Mouse (Mus musculus): ENCODE results near the gene Nectin2. TPM values are rescaled to one million over a fixed set of nuclear protein-coding genes. Genes with fewer than 3 reads are reported as not detected.
A peak's percentile ranks its signal among the peaks of the same experiment; 100 is the strongest.

The Nectin2 gene
- polyA plus RNA-seq, 2 experiments from 2014 or later = 0.56 TPM; not detected in 1

- ATAC-seq = no peak
Measured at GRCm38 (mm10) chr7:19685374-19685773, 64.9 kb downstream of the Nectin2 start.

- ATAC-seq = no peak
Measured at GRCm38 (mm10) chr7:19683771-19684201, 66.5 kb downstream of the Nectin2 start.

- no peak for ATAC-seq
Measured at GRCm38 (mm10) chr7:19682979-19683378, 67.3 kb downstream of the Nectin2 start.

- no peak for ATAC-seq
Measured at GRCm38 (mm10) chr7:19681202-19681694, 69.0 kb downstream of the Nectin2 start, which contains the start of the genes Gm44805 and Apoc4. TSS of gene Gm44805 (minus strand) at chr7:19681423. TSS of gene Apoc4 (minus strand) at chr7:19681479.

GRCm38 (mm10) chr7:19680702-19681101 is 69.6 kb downstream of the Nectin2 start:
- ATAC-seq = no peak

- ATAC-seq = no peak
Measured at GRCm38 (mm10) chr7:19678901-19679300, 71.4 kb downstream of the Nectin2 start.

- no peak for ATAC-seq
Measured at GRCm38 (mm10) chr7:19677872-19678271, 72.4 kb downstream of the Nectin2 start, which contains the start of gene Apoc2. TSS of gene Apoc2 (minus strand) at chr7:19677941.

- no peak for ATAC-seq
Measured at GRCm38 (mm10) chr7:19676662-19677061, 73.6 kb downstream of the Nectin2 start.

- no peak for ATAC-seq
Measured at GRCm38 (mm10) chr7:19675824-19676223, 74.5 kb downstream of the Nectin2 start.

GRCm38 (mm10) chr7:19673083-19673699 is 77.1 kb downstream of the Nectin2 start:
- ATAC-seq = no peak

- no peak for ATAC-seq
Measured at GRCm38 (mm10) chr7:19671511-19671910, 78.8 kb downstream of the Nectin2 start.

- peak; percentile 56 for ATAC-seq
Measured at GRCm38 (mm10) chr7:19668947-19669721, 81.1 kb downstream of the Nectin2 start.

- ATAC-seq = no peak
Measured at GRCm38 (mm10) chr7:19667434-19667833, 82.8 kb downstream of the Nectin2 start.

GRCm38 (mm10) chr7:19666750-19667149 is 83.5 kb downstream of the Nectin2 start:
- no peak for ATAC-seq

Other genes with a start within 250 kb of the Nectin2 start
- under 1 TPM; 0.90 to 0.91 TPM for gene Bloc1s3, start 242.1 kb downstream of the Nectin2 start, polyA plus RNA-seq (2017; shearing (Covaris generic))
- gene Trappc6a, start 242.1 kb downstream of the Nectin2 start, polyA plus RNA-seq (2017; shearing (Covaris generic)) = 10 to 100 TPM; 38.7 to 44.6 TPM
- not detected for gene Nkpd1, start 232.6 kb downstream of the Nectin2 start, polyA plus RNA-seq (2017; shearing (Covaris generic))
- gene Ppp1r37, start 187.4 kb downstream of the Nectin2 start, polyA plus RNA-seq (2017; shearing (Covaris generic)) = 1 to 10 TPM; 3.2 TPM
- 1 to 10 TPM in 1 of 2 experiments, under 1 TPM in 1; 0.46 to 2.3 TPM for gene Zfp296, start 173.2 kb downstream of the Nectin2 start, polyA plus RNA-seq (2017; shearing (Covaris generic))
- 10 to 100 TPM; 88.3 to 91.8 TPM for gene Gemin7, start 172.9 kb downstream of the Nectin2 start, polyA plus RNA-seq (2017; shearing (Covaris generic))
- gene Clasrp, start 146.0 kb downstream of the Nectin2 start, polyA plus RNA-seq (2017; shearing (Covaris generic)) = 1 to 10 TPM; 8.4 to 9.7 TPM
- 10 to 100 TPM; 12.6 to 14.5 TPM for gene Relb, start 121.0 kb downstream of the Nectin2 start, polyA plus RNA-seq (2017; shearing (Covaris generic))
- 10 to 100 TPM; 35.4 to 40.9 TPM for gene Clptm1, start 85.5 kb downstream of the Nectin2 start, polyA plus RNA-seq (2017; shearing (Covaris generic))
- not detected for gene Apoc2, start 72.5 kb downstream of the Nectin2 start, polyA plus RNA-seq (2017; shearing (Covaris generic))
- not detected for gene Gm44805, start 69.1 kb downstream of the Nectin2 start, polyA plus RNA-seq (2017; shearing (Covaris generic))
- gene Apoc4, start 69.0 kb downstream of the Nectin2 start, polyA plus RNA-seq (2017; shearing (Covaris generic)) = under 1 TPM in 1 of 2 experiments, not detected in 1; 0.44 TPM
- not detected for gene Apoc1, start 57.8 kb downstream of the Nectin2 start, polyA plus RNA-seq (2017; shearing (Covaris generic))
- 10 to 100 TPM in 1 of 2 experiments, 1 to 10 TPM in 1; 4.1 to 16.0 TPM for gene Apoe, start 51.3 kb downstream of the Nectin2 start, polyA plus RNA-seq (2017; shearing (Covaris generic))
- gene Tomm40, start 35.0 kb downstream of the Nectin2 start, polyA plus RNA-seq (2017; shearing (Covaris generic)) = 10 to 100 TPM in 1 of 2 experiments, 1 to 10 TPM in 1; 5.7 to 11.7 TPM
- gene Bcam, start 20.5 kb upstream of the Nectin2 start, polyA plus RNA-seq (2017; shearing (Covaris generic)) = 1 to 10 TPM; 1.4 to 1.6 TPM
- not detected for gene Cblc, start 46.3 kb upstream of the Nectin2 start, polyA plus RNA-seq (2017; shearing (Covaris generic))
- gene Bcl3, start 72.3 kb upstream of the Nectin2 start, polyA plus RNA-seq (2017; shearing (Covaris generic)) = 10 to 100 TPM; 15.9 to 19.5 TPM
- not detected for gene Gm19345, start 101.5 kb upstream of the Nectin2 start, polyA plus RNA-seq (2017; shearing (Covaris generic))
- gene Ceacam16, start 110.8 kb upstream of the Nectin2 start, polyA plus RNA-seq (2017; shearing (Covaris generic)) = under 1 TPM in 1 of 2 experiments, not detected in 1; 0.40 TPM
- not detected for gene Ceacam19, start 137.5 kb upstream of the Nectin2 start, polyA plus RNA-seq (2017; shearing (Covaris generic))
- 10 to 100 TPM; 17.4 to 24.1 TPM for gene Pvr, start 170.7 kb upstream of the Nectin2 start, polyA plus RNA-seq (2017; shearing (Covaris generic))
- 1 to 10 TPM; 7.5 to 8.9 TPM for gene Igsf23, start 200.3 kb upstream of the Nectin2 start, polyA plus RNA-seq (2017; shearing (Covaris generic))
- gene Ceacam20, start 214.9 kb upstream of the Nectin2 start, polyA plus RNA-seq (2017; shearing (Covaris generic)) = not detected
- not detected for gene Nlrp9b, start 241.0 kb upstream of the Nectin2 start, polyA plus RNA-seq (2017; shearing (Covaris generic))

Measured in activated CD4-positive, CD25-positive, alpha-beta regulatory T cell, adult 4 months (primary cell).